Mouse (Mus musculus) midbrain, embryonic 11.5 days (tissue): ENCODE measurements around the gene Foxred2. TPM values are rescaled to one million over a fixed set of nuclear protein-coding genes. Genes with fewer than 3 reads are reported as not detected.

Source experiments
- ATAC-seq: fragments of 200-750 bp; cut with Nextera tagmentation; 2 replicates; pipeline ENCODE4 v1.8.0; 2017; ENCODE audit warnings: moderate TSS enrichment, moderate library complexity; ENCODE audit not compliant: low FRiP score
- DNase-seq: peaks from one replicate; pipeline ENCODE4 v3.0.0; 2015; ENCODE audit warnings: low spot score; ENCODE audit errors: missing footprints
- H3K27ac ChIP-seq: fragments of 300-500 bp; sonication (generic); 2 replicates; pipeline ENCODE4 v1.5.1; 2014; ENCODE audit warnings: low read depth, low read length
- H3K27me3 ChIP-seq: fragments of 300-500 bp; sonication (generic); 2 replicates; pipeline ENCODE4 v1.6.1; 2014; ENCODE audit warnings: mild to moderate bottlenecking, low read length, moderate library complexity, mixed read lengths; ENCODE audit not compliant: control insufficient read depth, insufficient read depth
- H3K36me3 ChIP-seq: fragments of 300-500 bp; sonication (generic); 2 replicates; pipeline ENCODE4 v1.6.1; 2014; ENCODE audit warnings: mild to moderate bottlenecking, low read length, moderate library complexity, mixed read lengths; ENCODE audit not compliant: control insufficient read depth, insufficient read depth
- H3K4me1 ChIP-seq: fragments of 300-500 bp; sonication (generic); 2 replicates; pipeline ENCODE4 v1.6.1; 2014; ENCODE audit warnings: low read length; ENCODE audit not compliant: control insufficient read depth, insufficient read depth
- H3K4me2 ChIP-seq: fragments of 300-500 bp; sonication (generic); 2 replicates; pipeline ENCODE4 v1.6.1; 2014; ENCODE audit warnings: mild to moderate bottlenecking, moderate library complexity
- H3K4me3 ChIP-seq: fragments of 300-500 bp; sonication (generic); 2 replicates; pipeline ENCODE4 v1.5.1; 2014; ENCODE audit warnings: low read depth, low read length
- H3K9ac ChIP-seq: fragments of 300-500 bp; sonication (generic); 2 replicates; pipeline ENCODE4 v1.6.1; 2014; ENCODE audit warnings: low read length
- H3K9me3 ChIP-seq: fragments of 300-500 bp; sonication (generic); 2 replicates; pipeline ENCODE4 v1.6.1; 2016; ENCODE audit warnings: low read length; ENCODE audit not compliant: control insufficient read depth
- WGBS: fragments of 180-500 bp; shearing (Covaris S2); extraction: QIAGEN DNeasy Blood & Tissue Kit; methylation state at CpG from one replicate; pipeline ENCODE4 v1.1.7; 2014; 5-methylcytosine and 5-hydroxymethylcytosine counted together
- polyA plus RNA-seq: library from polyadenylated mRNA; unstranded; fragments of >200 nt; fragmentation: Nextera tagmentation; extraction: Ambion mirVana; gene quantifications from 2 replicates; pipeline ENCODE4 v1.2.1, GENCODE M21; 2014

Gene Foxred2
- polyA plus RNA-seq, 1 experiment from 2014 or later = 6.1 TPM

- Histone ChIP-seq H3K36me3 (peaks cover 6% of the 10 kb centered on the region; the same call in 1 of the 2 replicates), H3K4me3 (no peak overlapping the region), H3K27ac (no peak overlapping the region), H3K27me3 (no peaks in the 10 kb centered on the region), H3K9ac (no peak overlapping the region), H3K4me2 (no peak overlapping the region), H3K9me3 (no peaks in the 10 kb centered on the region), H3K4me1 (peaks cover 11% of the 10 kb centered on the region; the same call in 1 of the 2 replicates)
- no peak for DNase-seq
- WGBS = 91% methylated on average over 2 of the region's 2 CpGs
- ATAC-seq = no peak
Observed at GRCm38 (mm10) chr15:77925195-77925594, 31.3 kb downstream of the Foxred2 start.

- H3K9ac ChIP-seq = no peak overlapping the region
- H3K9me3 ChIP-seq = no peaks in the 10 kb centered on the region
- peaks cover 6% of the 10 kb centered on the region; the same call in 1 of the 2 replicates for H3K36me3 ChIP-seq
- H3K4me2 ChIP-seq = no peak overlapping the region
- no peak for ATAC-seq
- peaks cover 5% of the 10 kb centered on the region; the same call in 1 of the 2 replicates for H3K4me1 ChIP-seq
- DNase-seq = no peak
- 71% methylated on average over 9 of the region's 9 CpGs for WGBS
- H3K27me3 ChIP-seq = no peaks in the 10 kb centered on the region
- no peak overlapping the region for H3K27ac ChIP-seq
- no peak overlapping the region for H3K4me3 ChIP-seq
Observed at GRCm38 (mm10) chr15:77923267-77924035, 33.1 kb downstream of the Foxred2 start.

GRCm38 (mm10) chr15:77922710-77923109 is 33.8 kb downstream of the Foxred2 start:
- peaks cover 1% of the 10 kb centered on the region; the same call in 1 of the 2 replicates for H3K4me1 ChIP-seq
- 90% methylated on average over 9 of the region's 9 CpGs for WGBS
- no peaks in the 10 kb centered on the region for H3K27me3 ChIP-seq
- no peak overlapping the region for H3K4me3 ChIP-seq
- ATAC-seq (no peak), DNase-seq (no peak)
- H3K9me3 ChIP-seq = no peaks in the 10 kb centered on the region
- H3K9ac ChIP-seq = no peak overlapping the region
- H3K27ac ChIP-seq = no peak overlapping the region
- H3K36me3 ChIP-seq = peaks cover 6% of the 10 kb centered on the region; the same call in 1 of the 2 replicates
- H3K4me2 ChIP-seq = no peak overlapping the region

GRCm38 (mm10) chr15:77921636-77922035 is 34.9 kb downstream of the Foxred2 start:
- no peak overlapping the region for H3K4me2 ChIP-seq
- WGBS = 87% methylated on average over 6 of the region's 6 CpGs
- peaks cover 6% of the 10 kb centered on the region; the same call in 1 of the 2 replicates for H3K36me3 ChIP-seq
- no peak overlapping the region for H3K9ac ChIP-seq
- H3K27ac ChIP-seq = no peak overlapping the region
- H3K9me3 ChIP-seq = no peaks in the 10 kb centered on the region
- H3K27me3 ChIP-seq = no peaks in the 10 kb centered on the region
- no peaks in the 10 kb centered on the region for H3K4me1 ChIP-seq
- no peak overlapping the region for H3K4me3 ChIP-seq
- no peak for ATAC-seq
- DNase-seq = no peak

- 82% methylated on average over 10 of the region's 10 CpGs for WGBS
- Histone ChIP-seq H3K9ac (no peak overlapping the region), H3K4me3 (no peak overlapping the region), H3K4me1 (no peaks in the 10 kb centered on the region), H3K27me3 (no peaks in the 10 kb centered on the region), H3K27ac (no peak overlapping the region), H3K36me3 (peaks cover 6% of the 10 kb centered on the region; the same call in 1 of the 2 replicates), H3K9me3 (no peaks in the 10 kb centered on the region), H3K4me2 (no peak overlapping the region)
- ATAC-seq (no peak), DNase-seq (no peak)
Observed at GRCm38 (mm10) chr15:77920511-77921462, 35.7 kb downstream of the Foxred2 start.

- no peak overlapping the region for H3K4me3 ChIP-seq
Observed at GRCm38 (mm10) chr15:77919441-77919840, 37.1 kb downstream of the Foxred2 start.

GRCm38 (mm10) chr15:77916851-77917544 is 39.5 kb downstream of the Foxred2 start:
- Histone ChIP-seq H3K27me3 (no peaks in the 10 kb centered on the region), H3K27ac (no peak overlapping the region), H3K9me3 (no peaks in the 10 kb centered on the region), H3K36me3 (peaks cover 13% of the 10 kb centered on the region; the same call in 1 of the 2 replicates), H3K4me2 (no peak overlapping the region), H3K4me3 (no peak overlapping the region), H3K4me1 (no peaks in the 10 kb centered on the region), H3K9ac (no peak overlapping the region)
- DNase-seq = peak; percentile 100
- 44% methylated on average over 8 of the region's 8 CpGs for WGBS
- peak; percentile 48; the same call in 1 of the 2 replicates for ATAC-seq

More at GRCm38 (mm10) chr15:77919441-77919840, 37.1 kb downstream of the Foxred2 start:
- Histone ChIP-seq H3K9ac (no peak overlapping the region), H3K4me2 (no peak overlapping the region), H3K4me1 (no peaks in the 10 kb centered on the region), H3K27me3 (no peaks in the 10 kb centered on the region), H3K9me3 (no peaks in the 10 kb centered on the region), H3K27ac (no peak overlapping the region), H3K36me3 (peaks cover 14% of the 10 kb centered on the region; the same call in 1 of the 2 replicates)
- 90% methylated on average over 12 of the region's 12 CpGs for whole genome bisulfite sequencing
- no peak for DNase-seq
- no peak for ATAC-seq

- no peak overlapping the region for H3K27ac ChIP-seq
Observed at GRCm38 (mm10) chr15:77915287-77915686, 41.2 kb downstream of the Foxred2 start.

More at GRCm38 (mm10) chr15:77915287-77915686, 41.2 kb downstream of the Foxred2 start:
- Histone ChIP-seq H3K27me3 (no peaks in the 10 kb centered on the region), H3K4me2 (no peak overlapping the region), H3K9ac (no peak overlapping the region), H3K9me3 (no peaks in the 10 kb centered on the region), H3K36me3 (peaks cover 10% of the 10 kb centered on the region; the same call in 1 of the 2 replicates), H3K4me1 (no peaks in the 10 kb centered on the region), H3K4me3 (no peak overlapping the region)
- no peak for ATAC-seq
- WGBS = 90% methylated on average over 4 of the region's 4 CpGs
- no peak for DNase-seq
